Mouse (Mus musculus): ENCODE results near the gene Fbxo31.
A peak's percentile ranks its signal among the peaks of the same experiment; 100 is the strongest.

The Fbxo31 gene

GRCm38 (mm10) chr8:121585159-121585825 lies 6.7 kb upstream of the Fbxo31 start:
- peak; percentile 100 for DNase-seq

GRCm38 (mm10) chr8:121584730-121585129 lies 6.1 kb upstream of the Fbxo31 start:
- DNase-seq: no peak

GRCm38 (mm10) chr8:121583653-121584052 lies 5.0 kb upstream of the Fbxo31 start:
- peak; percentile 56 for DNase-seq

- no peak for DNase-seq
Measured at GRCm38 (mm10) chr8:121580465-121580864, 1.9 kb upstream of the Fbxo31 start.

GRCm38 (mm10) chr8:121577751-121578675 lies 593 bp downstream of the Fbxo31 start:
- no peak for DNase-seq

- DNase-seq: no peak
Measured at GRCm38 (mm10) chr8:121575661-121576060, 2.9 kb downstream of the Fbxo31 start.

GRCm38 (mm10) chr8:121573275-121573674 lies 5.3 kb downstream of the Fbxo31 start:
- DNase-seq: no peak

GRCm38 (mm10) chr8:121572121-121572520 lies 6.5 kb downstream of the Fbxo31 start:
- no peak for DNase-seq

GRCm38 (mm10) chr8:121570801-121571200 lies 7.8 kb downstream of the Fbxo31 start:
- DNase-seq: no peak

GRCm38 (mm10) chr8:121570335-121570734 lies 8.3 kb downstream of the Fbxo31 start:
- peak; percentile 55 for DNase-seq

GRCm38 (mm10) chr8:121568321-121568720 lies 10.3 kb downstream of the Fbxo31 start:
- DNase-seq: no peak

- no peak for DNase-seq
Measured at GRCm38 (mm10) chr8:121563701-121564100, 14.9 kb downstream of the Fbxo31 start.

- DNase-seq: peak; percentile 30
Measured at GRCm38 (mm10) chr8:121562941-121563351, 15.7 kb downstream of the Fbxo31 start.

- DNase-seq: peak; percentile 36
Measured at GRCm38 (mm10) chr8:121561636-121562345, 16.8 kb downstream of the Fbxo31 start.

GRCm38 (mm10) chr8:121560432-121561100 lies 18.0 kb downstream of the Fbxo31 start:
- no peak for DNase-seq

- no peak for DNase-seq
Measured at GRCm38 (mm10) chr8:121559801-121560200, 18.8 kb downstream of the Fbxo31 start.

- no peak for DNase-seq
Measured at GRCm38 (mm10) chr8:121558538-121558937, 20.1 kb downstream of the Fbxo31 start.

GRCm38 (mm10) chr8:121557746-121558145 lies 20.9 kb downstream of the Fbxo31 start:
- DNase-seq: no peak

- DNase-seq: peak; percentile 30
Measured at GRCm38 (mm10) chr8:121553831-121554475, 24.7 kb downstream of the Fbxo31 start.

- no peak for DNase-seq
Measured at GRCm38 (mm10) chr8:121552506-121552905, 26.1 kb downstream of the Fbxo31 start.

GRCm38 (mm10) chr8:121551065-121551985 lies 27.3 kb downstream of the Fbxo31 start:
- no peak for DNase-seq

All from right cerebral cortex, adult 18-20 months (tissue).